Mouse (Mus musculus): Measurements from ENCODE around the gene Cox15.

Cox15 gene

GRCm38 (mm10) chr19:43752489-43753225 is at the start of gene Cox15, which contains the start of gene Cutc:
TSS of gene Cox15 (minus strand) at chr19:43753000.
TSS of gene Cutc (plus strand) at chr19:43752996.
- peak; percentile 95 to 96 for DNase-seq

GRCm38 (mm10) chr19:43801427-43802051 is 48.7 kb upstream of the Cox15 start:
- DNase-seq, result no peak

DNA sequence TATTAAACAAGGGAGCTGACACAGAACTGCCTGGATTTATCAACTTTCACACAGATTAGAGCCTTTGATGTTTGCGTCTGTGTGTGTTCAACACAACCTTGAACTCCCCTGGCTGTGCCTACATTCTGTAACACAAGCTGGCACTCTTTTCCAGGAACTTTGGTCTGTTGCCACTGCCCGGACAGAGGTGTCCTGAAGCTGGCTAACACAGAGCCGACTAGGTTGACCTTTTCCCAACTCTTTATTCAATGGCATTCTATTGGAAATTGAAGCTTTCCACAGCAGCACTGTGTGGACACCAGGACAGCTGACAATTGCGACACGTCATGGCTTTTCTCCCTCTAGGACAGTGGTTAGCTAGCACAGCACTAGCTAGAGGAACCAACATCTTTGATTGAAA is 44.4 kb upstream of the Cox15 start:
- no peak for DNase-seq

- no peak for DNase-seq
Observed at GRCm38 (mm10) chr19:43795511-43795910, 42.7 kb upstream of the Cox15 start.

GRCm38 (mm10) chr19:43793951-43794350 is 41.2 kb upstream of the Cox15 start:
- DNase-seq, result no peak

DNA sequence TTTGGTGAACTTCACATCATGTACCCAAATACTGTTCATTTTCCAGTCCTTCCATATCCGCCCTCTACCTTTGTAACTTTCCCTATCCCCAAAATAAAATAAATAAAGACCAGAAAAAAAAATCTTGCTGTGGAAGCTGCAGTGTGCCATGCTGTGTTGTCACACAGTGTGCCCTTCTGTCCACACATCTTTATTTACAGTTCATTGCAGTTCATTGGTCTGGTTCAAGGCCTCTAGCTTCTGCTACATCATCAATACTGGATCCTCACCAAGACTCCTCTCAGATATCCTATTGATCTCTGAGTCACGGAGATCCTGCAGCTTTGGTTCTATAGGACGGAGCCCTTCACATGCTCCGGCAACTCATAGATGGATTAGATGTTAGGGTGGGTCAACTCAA is 39.7 kb upstream of the Cox15 start:
- no peak for DNase-seq

DNA sequence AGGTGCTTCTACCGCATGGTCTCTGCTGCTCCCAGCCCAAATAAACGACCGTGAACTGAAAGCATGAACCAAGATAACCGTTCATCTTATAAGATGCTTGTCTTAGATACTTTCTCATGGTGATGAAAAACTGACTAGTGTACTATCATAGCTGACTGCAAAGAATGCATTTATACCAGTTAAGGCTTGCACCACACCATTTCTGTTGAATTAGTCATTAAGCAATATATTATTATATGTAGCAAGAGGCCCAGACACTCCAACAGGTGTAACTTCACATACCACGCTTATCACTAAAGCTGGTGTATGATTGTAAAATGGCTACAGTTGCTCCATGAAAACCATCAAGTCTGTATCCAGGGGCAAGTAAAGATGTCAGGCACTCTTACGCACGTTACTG is 37.0 kb upstream of the Cox15 start:
- DNase-seq, result no peak

DNA sequence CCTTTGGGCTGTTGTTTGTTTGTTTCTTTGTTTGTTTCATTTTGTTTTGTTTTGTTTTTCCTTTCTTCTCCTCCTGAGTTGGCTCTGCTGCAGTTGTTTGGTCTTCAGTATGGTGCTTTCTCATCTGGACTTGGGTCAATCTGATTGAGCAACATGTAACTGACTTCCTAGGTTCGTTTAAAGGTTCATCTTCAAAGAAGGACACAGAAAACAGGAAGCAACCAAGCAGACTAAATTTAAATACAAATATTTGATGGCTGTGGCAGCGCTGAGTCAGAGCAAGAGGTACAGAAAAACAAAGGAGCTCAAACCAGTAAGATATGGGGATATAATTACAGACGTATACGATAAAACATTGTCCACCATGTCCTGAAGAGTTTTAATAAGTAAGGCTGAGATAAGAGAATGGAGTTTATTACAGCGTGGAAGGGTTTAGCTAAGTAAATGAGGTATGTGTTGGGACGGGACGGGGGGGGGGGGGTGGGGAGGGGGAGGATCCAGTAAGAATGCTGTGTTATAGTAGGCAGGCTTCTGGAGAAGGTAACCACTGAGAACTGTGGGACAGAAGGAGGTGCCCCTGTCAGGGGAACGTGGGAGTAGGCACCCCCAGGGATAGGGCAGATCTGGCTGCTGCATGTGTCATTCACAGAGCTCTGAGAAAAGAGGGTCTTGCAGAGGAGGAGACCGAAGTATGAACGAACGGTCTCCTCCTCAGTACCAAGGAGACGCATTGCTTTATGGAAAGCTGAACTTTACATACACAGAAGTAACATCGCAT is 33.6 kb upstream of the Cox15 start:
- no peak for DNase-seq

- DNase-seq, result no peak
Observed at GRCm38 (mm10) chr19:43784761-43785160, 32.0 kb upstream of the Cox15 start.

GRCm38 (mm10) chr19:43781980-43782379 is 29.2 kb upstream of the Cox15 start, which contains the start of gene Abcc2:
TSS of gene Abcc2 (plus strand) at chr19:43782192.
- no peak for DNase-seq

DNA sequence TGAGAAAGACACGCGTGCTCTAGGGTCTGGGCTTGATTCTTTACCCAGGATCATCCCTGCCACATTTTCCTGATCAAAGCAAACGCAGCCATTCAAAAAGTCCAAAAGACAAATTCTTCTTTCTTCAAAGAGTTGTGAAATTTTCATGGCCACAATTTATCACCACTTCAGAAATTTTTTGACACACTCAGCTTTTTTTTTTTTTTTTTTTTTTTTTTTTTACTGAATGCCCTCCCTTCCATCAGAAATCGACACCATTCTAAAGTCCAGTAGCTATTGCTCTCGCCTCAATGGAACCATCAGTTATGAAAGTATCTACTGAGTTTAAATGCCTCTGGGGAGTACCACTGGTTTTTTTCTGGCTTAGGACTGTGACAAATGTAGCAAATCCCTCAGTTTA is 27.6 kb upstream of the Cox15 start:
- DNase-seq, result no peak

GRCm38 (mm10) chr19:43777308-43777707 is 24.5 kb upstream of the Cox15 start:
- DNase-seq, result no peak

DNA sequence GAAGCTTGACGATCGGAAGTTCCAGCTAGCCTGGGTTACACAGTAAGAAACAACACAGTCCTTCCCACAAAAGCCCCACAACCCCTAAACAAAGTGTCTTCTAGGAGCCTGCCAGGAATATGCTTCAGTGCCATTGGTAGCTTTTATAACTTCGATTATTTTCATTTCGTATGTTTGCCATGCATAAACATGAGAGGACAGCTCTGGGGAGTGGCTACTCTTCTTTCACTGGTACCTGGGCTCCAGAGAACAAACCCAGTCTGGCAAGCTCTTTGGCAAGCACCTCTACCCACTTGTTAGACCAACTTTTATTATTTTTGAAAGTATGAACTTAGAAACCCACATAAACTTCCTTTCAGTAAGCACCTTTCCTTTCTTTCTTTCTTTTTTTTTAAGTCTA is 23.8 kb upstream of the Cox15 start:
- DNase-seq, result no peak

- no peak for DNase-seq
Observed at GRCm38 (mm10) chr19:43775433-43775832, 22.6 kb upstream of the Cox15 start.

DNA sequence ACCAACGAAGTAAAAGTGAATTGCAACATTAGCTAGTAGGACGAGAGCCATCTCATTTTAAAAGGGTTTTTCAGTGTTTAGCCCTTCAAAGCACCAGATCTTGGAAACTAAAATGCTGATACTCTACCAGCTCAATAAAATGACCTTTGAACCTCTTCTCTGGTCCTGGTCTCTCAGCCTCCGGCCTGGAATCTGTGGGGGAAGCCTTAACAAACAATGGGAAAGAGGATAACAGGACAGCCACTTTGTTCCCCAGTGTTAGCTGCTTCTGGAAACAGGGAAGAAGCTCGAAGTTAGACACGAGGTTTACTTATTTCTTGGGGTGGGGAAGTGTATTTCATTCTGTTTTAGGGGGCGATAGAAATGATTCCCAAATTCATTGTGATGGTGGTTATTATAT is 19.5 kb upstream of the Cox15 start:
- DNase-seq, result no peak

- peak; percentile 29 to 45 for DNase-seq
Observed at GRCm38 (mm10) chr19:43771499-43771969, 18.7 kb upstream of the Cox15 start.

- no peak for DNase-seq
Observed at GRCm38 (mm10) chr19:43770584-43770983, 17.8 kb upstream of the Cox15 start.

DNA sequence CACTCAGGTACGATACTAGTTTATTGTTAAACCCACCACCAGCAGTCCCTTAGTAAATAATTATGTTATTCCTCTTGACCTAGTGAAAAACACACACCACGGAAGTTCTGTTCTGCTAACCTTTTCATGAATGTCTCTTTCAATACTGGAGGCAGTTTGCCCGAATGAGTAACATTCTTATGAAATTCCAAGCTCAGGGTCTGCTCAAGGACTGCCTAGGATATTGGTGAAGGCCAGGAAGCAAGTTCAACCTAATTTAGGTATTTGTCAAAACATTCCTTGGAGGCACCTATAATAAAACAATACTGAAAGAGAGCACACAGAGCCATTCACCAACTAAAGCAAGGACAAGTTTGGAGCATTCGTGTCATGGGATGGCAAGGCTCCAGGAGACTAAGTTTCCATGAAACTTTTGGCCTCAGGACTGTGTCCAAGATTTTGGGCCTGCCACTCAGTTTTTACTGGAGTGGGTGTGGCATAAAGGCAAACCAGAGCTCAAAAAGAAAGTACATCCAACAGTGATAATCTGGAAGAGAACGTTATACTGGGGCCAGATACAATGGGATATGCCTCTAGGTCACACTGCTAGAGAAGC is 16.7 kb upstream of the Cox15 start:
- DNase-seq, result no peak

DNA sequence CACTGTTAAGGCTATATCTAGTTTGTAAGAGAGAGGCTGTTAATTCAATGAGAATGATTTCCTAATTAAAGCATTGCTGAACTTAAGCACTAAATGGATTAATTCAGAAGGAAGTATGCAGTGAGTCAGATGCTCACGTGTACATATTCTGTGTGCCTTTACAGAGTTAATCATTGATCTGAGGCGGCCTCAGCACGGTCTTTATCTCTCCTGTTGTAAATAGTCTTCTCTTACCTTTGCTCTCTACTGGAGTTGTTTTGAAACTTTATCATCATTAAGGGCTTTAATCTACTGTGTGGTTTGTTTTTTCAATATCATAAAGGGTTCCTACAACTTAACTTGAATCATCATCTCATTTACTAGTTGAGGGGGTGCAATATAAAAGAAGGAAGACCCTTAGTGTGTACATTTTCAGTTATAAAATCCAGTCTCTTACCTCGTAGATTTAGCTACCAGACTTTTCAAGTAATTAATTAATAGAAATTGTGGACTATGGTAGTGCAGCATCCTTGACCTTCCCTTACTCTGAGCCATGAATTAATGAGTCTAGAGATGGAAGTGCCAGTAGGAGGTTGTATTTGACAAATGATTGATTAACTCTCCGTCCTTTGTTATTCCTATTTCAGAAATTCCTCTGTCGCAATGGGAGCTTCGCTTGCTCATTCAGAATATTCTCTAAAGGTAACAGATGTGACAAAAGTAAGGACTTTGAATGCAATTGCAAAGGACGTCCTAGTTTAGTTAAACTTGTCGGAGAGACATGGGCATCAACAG is 14.9 kb upstream of the Cox15 start:
- no peak for DNase-seq

GRCm38 (mm10) chr19:43766451-43766850 is 13.7 kb upstream of the Cox15 start:
- DNase-seq, result no peak

DNA sequence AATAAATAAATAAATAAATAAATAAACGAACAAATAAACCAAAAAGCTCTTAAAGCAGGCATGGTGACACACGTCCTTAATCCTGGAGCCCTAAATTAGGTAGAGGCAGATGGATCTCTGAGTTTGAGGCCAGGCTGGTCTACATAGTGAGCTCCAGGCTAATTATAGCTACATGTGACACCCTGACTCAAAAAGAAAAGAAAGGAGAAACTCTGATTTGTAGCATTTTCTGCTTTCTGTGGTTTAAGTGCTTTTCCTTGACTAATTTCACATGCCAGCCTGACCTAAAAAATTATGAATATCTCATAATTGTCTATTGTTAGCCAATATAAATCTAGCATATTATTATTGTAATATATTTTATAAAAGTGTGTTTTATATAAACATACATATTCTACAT is 9.6 kb upstream of the Cox15 start:
- DNase-seq, result no peak

DNA sequence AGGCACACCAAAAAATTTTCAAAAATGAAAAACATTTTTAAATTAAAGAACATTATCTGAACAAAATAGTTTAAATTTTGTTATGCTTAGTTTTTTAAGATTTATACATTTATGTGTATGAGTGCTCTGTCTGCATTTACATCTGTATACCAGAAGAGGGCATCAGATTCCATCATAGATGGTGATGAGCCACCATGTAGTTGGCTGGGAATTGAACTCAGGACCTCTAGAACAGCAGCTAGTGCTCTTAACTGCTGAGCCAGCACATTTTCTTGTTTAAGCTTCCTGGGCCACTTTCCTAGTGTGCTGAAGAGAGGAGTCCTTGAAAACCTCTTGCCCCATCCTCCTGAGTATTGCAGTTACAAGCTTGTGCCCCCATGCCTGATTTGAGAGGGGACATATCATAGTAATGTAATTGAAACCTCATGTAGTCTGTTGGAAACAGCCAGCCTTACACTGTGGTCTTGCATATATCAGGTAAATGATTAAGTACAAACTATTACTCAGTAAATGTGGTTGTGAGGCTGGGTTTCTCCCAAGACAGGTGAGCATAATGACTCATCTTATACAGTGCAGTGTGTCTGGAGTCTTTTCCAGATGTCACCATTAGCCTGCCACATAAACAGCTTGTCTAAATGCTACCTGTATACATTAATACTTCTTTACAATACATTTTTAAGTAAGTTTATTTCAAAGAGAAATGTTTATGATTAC is 8.9 kb upstream of the Cox15 start:
- no peak for DNase-seq

Data from B cell, adult 2 months (primary cell).